Mouse (Mus musculus): Measurements from ENCODE around the gene Sf3b6.
"Not testable (repeated sequence)": the region's sequence is repeated elsewhere in the genome, so short reads cannot be mapped to it uniquely, and the experiment has no call there.

Gene Sf3b6

DNA sequence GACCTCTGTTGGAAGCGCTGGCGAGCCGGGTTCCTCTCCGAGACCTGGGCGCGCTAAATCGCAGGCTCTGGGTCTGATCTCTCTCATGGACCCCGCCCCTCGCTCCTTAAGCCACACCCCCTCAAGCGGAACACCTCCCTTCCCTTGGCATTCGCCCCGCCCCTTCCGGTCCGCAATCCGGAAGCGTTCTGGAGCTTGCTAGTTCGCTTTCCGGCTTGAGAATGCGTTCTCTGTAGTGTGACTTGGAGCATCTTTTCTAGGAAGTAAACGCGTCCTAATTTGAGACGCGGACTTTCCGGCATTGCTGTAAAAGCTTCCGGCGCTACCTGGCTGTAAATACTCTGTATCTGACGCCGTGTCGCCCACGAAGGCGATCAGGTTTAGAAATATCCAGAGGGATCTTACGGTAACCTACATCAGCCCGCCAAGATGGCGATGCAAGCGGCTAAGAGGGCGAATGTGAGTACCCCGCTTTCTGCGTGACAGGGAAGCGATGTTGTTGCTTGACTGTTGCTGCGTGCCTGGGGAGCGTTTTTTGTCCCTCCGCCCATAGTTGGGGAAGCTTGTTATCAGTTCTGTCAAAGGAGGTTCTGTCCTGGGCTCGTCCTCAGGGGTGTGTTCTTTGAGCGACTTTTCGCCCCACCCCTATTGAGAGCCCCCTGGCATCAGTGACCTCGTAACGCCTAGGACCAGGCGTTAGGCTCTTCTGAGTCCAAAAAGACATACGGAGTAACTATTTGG, at the start of gene Sf3b6:
Gene Sf3b6 (plus strand): TSS at position 184 of the 741 bp plus-strand sequence.
- peak; percentile 97 for DNase-seq (ENCODE audit: low read depth, low spot score)

DNA sequence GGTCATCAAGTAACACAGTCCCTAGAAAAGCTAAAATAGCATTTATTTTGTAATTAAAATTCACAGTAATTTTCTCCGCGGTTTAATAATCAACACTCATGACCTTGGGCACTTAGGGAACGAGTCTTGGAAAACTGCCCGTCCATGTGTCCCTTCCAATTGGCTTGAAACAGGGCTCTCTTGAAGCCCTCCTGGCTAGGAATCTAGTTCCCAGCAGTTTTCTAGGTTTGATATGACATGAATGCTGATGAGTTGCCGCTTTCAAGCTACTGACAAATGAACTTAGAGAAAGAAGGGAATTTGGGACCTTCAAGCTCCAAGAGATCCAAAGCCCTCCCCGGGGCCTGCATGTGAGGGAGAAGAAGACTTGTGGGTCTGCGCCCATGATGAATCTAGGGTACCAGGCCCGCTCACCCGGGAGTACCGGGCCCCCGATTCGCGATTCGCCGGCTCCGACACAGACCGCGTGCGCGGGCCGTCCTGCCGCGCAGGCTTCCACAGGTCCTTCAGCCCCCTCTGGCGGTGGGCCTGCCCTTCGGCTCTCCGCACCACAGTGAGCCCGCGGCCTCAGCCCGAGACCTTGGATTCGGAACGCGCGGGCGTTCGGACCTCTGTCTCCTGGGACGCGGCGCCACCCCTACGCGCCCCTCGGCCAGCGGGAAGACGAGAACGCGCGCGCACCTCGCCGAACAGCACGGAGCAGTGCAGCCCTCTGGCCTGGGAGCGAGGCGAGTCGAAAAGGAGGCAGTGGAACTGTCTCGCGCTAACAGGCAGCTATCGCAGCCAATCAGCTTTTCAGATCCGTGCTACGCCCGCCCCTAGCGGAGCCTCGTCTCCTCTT, 48.6 kb upstream of the Sf3b6 start, which contains the start of the genes Pfn4 and Fam228b:
Gene Pfn4 (plus strand): TSS at position 531 of the 841 bp plus-strand sequence.
Gene Fam228b (minus strand): TSS at position 776 of the 841 bp plus-strand sequence.
- peak; percentile 86 for DNase-seq (ENCODE audit: low read depth, low spot score)

DNA sequence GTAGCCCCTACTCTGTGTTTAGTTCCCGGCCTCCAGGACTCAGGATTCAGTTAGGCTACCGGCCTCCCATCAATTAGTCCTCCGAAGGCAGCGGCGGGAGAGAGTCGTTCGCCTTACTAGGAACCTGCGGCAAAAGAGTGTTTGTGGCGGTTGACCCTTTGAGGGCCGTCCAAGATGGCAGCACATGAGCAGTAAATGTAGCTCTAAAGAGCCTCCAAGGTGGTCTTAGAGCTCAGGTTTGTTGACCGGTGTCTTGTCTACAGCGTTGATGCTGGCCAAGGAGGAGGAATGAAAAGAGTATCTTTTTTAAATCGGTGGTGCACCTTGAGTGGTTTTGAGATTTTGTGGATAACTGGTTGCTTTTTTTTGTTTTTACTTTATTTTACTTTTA, 48.0 kb upstream of the Sf3b6 start:
- DNase-seq (ENCODE audit: low read depth, low spot score): no peak

DNA sequence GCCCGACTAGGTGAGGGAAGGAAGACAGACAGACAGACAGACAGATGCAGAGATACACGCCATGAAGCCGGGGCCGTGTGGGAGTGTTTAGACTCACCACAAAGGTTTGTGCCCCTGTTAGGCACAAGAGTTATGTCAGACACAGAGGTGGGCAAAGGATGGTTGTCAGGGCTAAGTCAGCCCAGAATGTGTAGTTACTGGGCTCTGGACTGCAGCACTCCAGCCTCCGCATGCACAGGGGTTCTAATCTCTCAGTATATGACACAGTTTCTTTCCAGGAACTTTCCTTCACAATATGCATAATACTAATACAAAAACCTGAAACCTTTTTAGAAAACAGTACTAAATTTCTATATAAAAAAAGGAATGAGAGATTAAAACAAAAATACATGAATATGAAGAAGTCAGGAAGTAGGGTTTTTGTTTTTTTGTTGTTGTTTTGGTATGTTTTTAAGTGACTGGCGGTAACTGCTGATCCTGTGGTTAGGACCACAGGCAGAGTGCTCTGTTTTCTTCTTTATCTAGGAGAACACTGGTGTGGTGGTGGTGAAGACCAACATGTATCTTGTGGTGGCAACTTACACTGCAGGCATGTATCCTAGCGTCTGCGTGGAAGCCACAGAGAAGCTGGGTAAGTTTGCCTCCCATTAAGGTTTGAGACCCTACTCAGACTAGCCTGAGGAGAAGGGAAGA, 42.3 kb upstream of the Sf3b6 start:
- no peak for DNase-seq (ENCODE audit: low read depth, low spot score)

DNA sequence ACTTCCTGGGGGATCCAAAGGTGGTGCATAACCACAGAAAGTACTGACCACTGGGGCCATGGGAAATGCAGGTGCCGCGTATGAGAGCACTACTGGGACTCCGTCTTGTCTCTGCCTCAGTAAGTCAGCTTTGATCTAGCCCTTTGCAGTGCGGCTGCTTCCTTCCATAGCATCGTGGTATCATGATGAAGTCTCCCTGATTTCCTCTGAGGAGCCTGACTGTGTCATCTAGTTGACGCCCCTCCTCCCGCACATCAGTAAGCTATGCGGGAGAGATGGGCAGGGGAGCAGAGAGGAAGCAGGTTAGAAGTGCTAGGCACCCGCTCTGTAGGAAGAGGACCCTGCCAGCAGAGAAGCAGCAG, 41.8 kb upstream of the Sf3b6 start:
- no peak for DNase-seq (ENCODE audit: low read depth, low spot score)

DNA sequence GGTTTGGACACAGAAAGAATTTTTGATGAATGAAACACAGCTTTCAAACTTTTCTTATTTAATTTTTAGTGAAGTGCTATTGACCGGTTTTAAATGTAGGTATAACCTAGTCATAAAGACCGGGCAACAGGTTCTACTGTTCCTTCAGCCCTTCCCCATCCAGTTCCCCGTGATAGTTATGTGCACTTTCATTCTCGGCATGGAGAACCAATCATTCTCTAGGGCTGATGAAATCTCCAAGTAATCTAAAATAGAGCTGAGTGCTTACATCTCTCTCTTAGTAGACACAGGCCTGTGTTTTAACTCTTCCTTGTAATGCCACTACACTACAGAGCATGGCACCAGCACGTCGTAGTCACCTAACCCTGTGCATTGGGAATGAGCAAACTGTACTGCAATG, 39.6 kb upstream of the Sf3b6 start:
- no peak for DNase-seq (ENCODE audit: low read depth, low spot score)

DNA sequence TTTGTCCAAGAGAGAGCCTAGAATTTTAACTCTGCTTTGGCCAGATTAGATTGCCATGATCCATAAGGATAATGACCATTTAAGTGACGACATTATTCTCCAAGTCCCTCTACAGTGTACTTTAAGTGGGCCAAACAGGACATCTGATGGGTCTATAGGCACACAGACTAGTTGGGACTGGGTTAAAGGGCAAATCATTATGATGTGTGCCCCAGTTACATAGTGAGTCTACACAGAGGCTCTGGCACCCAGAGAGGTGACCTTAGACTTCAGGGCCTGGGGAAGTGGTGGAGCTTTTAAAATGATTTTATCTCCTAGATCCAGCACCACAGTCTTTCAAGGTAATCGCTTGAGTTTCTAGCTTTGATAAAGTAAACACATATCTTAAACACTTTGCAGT, 37.1 kb upstream of the Sf3b6 start:
- DNase-seq (ENCODE audit: low read depth, low spot score): no peak

DNA sequence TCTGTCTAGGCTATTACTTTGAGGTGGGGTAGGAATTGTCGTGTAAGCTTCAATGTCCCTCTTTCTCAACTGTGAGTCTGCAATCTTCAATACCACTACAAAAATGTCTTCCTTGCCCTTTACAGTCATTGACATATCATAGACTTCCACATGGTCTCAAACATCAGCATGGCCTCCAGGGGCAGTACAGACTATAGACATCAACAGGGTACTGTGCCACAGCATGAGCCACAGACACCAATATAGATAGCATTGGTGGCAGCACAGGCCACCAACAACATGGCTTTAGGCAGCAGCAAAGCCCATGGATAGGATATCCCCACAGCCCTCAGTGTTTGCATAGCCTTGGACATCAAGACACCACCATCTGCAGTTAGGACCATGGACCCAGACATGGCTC, 36.1 kb upstream of the Sf3b6 start:
- DNase-seq (ENCODE audit: low read depth, low spot score): no peak

DNA sequence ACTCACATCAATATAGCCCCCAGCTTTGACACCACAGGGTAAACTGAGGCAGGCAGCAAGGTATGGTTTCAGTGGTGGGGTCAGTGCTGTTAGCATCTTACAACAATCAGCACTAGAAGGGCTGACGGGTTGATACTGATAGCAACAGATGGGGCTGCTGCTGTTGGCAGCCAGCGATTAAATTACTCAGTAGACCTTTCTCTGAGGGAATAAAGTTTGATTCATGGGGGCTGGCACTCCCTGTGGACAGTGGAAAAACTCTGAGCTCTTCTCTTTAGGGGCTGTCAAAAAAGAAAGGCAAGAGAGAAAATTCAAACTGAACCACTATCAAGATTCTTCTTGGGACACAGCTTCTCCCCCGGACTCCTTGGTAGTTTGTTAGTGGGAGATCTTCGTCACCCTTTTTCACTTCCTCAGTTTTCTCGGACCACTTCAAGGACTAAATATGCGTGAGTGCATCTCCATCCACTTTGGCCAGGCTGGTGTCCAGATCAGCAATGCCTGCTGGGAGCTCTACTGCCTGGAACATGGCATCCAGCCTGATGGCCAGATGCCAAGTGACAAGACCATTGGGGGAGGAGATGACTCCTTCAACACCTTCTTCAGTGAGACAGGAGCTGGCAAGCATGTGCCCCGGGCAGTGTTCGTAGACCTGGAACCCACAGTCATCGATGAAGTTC, 35.5 kb upstream of the Sf3b6 start:
- not testable (repeated sequence) for DNase-seq (ENCODE audit: low read depth, low spot score)

DNA sequence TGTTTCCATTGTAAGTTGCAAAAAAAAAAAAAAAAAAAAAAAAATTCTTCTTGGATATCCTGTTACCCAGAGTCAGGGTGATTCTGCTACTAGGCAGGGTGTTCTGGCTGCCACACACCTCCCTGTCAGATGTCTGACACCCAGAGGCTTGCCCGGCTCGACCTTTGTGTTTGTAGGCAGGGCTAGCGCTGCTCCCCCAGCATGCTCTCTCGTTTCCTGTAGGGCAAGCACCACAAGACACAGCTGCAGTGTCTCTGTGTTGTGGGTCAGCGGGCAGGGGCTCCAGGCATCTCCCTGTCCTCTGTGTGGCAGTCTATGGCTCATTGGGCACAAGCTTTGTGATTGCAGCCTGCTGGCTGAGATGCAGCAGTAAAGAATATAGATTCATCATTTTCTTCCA, 33.7 kb upstream of the Sf3b6 start:
- no peak for DNase-seq (ENCODE audit: low read depth, low spot score)

DNA sequence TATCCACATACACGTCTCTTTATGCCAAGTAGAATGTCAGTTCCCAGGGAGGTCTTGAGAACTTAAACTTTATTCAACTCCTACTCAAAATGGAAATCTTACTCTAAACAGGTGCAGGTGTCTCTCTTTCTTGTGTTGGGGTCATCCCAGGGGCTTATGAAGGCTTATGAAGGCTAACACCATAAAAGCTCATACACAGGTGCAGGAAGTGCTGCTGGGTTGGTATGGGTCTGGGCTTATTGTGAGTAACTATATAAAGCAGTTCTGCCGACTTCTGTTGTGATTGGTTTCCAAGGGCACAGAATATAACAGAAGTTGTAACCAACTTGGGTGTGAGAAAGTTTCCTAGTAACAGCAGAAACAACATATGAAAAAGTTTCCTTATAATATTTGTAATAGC, 32.9 kb upstream of the Sf3b6 start:
- DNase-seq (ENCODE audit: low read depth, low spot score): no peak

DNA sequence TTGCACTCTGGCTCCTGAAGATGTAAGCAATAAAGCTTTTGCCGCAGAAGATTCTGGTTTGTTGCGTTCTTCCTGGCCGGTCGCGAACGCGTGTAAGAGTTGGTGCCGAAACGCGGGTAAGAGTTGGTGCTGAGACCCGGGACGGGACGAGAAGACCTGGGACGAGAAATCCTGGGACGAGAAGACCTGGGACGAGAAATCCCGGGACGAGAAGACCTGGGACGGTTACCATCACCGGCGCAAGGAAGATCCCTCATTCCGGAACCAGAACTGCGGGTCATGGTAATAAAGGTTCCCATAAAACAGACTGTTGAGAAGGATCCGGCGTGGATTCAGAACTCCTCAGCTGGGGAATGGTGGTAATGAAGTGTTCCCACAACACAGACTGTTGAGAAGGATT, 29.2 kb upstream of the Sf3b6 start:
- not testable (repeated sequence) for DNase-seq (ENCODE audit: low read depth, low spot score)

DNA sequence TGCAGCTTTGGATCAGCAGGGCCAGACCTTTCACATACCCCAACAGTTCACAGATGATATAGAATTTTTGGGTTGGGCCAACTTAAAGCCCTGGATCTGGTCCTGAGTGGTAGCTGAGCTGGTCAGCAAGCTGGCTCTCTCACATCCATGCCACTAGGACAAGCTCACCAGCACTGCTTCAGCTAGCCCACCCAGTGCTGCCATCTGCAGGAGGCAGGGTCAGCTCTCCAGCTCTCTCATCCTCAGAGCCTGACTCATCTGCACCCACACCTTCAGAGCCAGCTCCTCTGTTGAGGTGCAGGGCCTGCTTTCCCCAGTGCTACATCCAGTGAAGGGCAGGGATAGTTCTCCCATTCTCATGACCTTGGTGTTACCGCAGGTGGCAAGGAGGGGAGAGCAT, 23.6 kb upstream of the Sf3b6 start:
- DNase-seq (ENCODE audit: low read depth, low spot score): no peak

DNA sequence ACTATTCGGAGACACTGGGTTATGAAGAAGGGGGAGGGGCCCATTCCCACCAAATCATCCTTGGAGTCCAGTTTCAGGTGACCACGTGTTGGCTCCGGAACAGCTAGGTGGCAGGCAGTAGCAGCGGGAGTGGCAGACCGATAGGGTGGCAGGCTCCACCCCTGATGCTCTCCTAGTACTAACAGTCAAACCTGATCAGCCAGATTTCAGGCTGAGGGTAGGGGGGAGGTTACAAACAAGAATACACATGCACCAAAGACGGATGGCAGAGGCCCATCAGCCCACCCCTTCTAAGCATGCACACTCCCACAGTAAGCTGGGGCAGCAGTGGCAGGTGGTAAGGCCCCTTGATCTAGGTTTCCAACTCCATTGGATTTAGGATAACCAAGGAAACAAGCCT, 19.9 kb upstream of the Sf3b6 start:
- DNase-seq (ENCODE audit: low read depth, low spot score): not testable (repeated sequence)

DNA sequence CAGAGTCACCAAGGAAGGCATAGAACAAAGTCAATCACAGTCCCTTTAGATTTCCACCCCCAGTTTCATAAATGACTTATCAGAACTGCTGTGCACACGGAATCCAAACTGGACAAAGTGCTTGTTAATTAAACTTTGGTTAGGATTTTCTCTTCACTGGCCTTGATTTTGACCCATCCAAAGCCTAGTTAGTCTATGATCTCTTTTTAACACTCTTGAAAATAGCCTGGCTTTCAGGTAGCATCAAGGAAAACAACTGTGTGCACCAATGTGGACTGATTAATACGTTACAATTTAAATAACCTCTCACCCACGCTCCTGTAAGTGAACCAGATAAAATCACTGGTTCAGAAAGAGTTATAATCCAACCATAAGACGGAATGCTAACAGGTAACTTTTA, 6.3 kb upstream of the Sf3b6 start:
- DNase-seq (ENCODE audit: low read depth, low spot score): no peak

DNA sequence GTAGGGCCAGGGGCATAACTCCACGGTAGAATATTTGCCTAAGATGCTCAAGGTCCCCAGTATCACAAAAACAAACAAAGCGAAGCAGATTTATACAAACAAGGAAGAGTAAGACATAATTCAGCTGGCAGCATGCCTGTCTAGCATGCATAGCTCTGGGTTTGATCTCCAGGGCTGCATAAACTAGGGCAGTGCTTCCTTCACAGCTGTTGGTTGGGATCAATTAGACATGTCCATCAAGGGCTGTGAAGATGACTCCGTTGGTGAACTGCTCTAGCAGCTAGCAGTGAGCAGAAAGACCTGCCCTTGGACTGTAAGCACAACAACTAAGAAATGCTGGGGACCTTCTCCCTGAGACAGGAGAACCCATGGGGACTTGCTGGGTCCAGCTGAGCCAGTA, 5.6 kb upstream of the Sf3b6 start:
- DNase-seq (ENCODE audit: low read depth, low spot score): no peak

DNA sequence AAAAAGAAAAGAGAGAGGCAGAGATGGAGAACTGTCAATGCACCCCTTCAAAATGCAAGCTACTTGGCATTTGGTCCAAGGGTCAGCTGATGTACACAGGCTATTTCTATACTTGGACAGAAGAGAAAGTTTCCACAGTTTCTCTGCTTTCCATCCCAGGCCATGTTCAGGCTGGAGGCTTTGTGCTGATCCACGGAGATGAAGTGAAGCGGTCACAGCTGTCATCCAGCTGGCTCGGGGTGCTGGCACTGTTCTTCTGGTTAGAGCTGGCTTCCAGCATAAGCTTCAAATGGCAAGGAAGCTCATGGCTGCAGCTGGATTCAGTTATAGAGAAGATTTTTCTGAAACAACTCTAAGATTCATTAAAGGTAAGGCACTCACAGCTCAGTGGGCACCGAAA, 3.7 kb upstream of the Sf3b6 start:
- no peak for DNase-seq (ENCODE audit: low read depth, low spot score)

DNA sequence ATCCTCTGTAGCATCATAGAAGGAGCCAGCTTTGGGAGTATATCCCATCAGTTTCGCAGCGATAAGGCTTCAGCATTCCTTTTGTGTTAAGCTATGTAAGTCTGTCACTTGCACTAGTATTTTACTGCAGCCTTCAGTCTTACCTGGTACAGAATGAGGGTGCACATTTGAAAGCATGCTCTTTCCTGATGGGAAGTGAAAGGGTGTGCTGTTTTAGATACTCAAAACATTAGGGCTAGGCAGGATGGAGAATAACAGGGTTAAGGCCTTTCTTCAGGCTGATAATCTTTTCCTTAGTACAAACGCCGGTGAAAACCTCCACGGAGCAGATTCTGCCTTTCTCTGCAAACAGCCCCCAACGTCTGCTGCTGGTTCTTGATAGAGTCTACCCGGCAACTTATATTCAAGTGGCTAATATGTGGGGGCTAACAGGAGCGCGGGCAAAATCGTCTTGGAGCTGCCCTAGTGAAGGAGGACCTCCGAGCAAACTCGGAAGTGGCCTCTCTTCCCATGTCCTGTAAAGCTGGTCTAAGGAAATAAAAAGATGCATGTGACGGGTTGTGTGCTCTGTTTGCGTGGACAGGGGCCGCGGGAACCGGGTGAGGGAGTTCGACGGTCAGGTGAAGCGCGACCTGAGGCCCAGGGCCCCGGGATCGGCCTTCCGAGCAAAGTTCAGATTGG, 524 bp upstream of the Sf3b6 start:
- no peak for DNase-seq (ENCODE audit: low read depth, low spot score)

DNA sequence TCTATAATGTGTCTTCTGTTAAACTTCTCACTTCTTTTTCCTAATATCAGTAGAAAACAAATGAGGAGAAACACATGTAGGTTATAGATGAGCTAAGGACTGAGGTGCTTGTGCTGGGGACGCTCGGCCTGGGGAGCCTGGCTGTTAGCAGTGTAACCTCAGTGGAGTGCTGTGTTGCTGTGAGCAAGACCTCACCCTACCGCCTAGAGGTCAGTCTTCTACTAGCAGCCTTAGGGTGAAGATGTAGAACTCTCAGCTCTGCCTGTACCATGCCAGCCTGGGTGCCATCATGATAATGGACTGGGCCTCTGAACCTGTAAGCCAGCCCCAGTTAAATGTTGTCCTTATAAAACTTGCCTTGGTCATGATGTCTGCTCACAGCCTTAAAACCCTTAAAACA, 9.9 kb downstream of the Sf3b6 start:
- no peak for DNase-seq (ENCODE audit: low read depth, low spot score)

DNA sequence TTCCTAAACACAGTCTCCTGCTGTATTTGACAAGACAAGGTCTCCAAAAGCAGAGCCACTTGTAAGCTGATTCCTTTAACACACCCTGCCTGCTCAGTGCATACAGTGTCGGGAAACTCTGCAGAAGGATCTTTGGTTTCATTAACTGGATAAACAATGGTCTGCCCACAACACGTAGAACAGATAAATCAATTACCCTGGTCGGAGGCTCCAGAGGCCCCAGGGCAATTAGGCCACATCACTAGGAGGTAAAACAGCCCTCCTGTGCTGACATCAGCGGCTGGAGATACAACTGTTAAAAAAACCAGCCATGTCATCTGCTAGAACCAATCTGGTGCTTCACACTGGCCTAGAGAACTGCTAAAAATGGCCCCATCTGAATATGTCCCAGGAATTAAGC, 19.6 kb downstream of the Sf3b6 start:
- no peak for DNase-seq (ENCODE audit: low read depth, low spot score)

DNA sequence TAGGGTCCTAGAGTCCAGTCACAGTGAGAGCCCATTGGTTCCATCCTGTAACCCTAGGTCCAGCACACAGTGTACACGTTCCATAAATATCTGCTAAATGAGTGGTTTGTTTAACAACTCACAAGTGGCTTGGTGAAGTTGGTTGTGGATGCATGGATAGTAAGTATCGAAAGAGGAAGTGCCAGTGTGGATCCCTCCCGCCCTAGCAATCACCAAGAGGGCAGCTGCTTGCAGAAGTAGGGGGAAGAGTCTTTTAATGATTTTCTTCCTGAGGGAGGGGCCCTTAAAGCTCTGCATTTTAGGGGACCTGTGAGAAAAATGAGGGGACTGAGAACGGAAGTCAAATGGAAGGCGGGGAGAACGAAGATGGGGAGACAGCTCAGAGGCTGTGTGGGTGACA, 22.7 kb downstream of the Sf3b6 start:
- DNase-seq (ENCODE audit: low read depth, low spot score): no peak

All from retina, postnatal 7 days (tissue).